Mouse (Mus musculus): ENCODE measurements around the gene Btbd6. TPM values are rescaled to one million over a fixed set of nuclear protein-coding genes. Genes with fewer than 3 reads are reported as not detected.

Btbd6 gene
- polyA plus RNA-seq, 1 experiment from 2014 or later = 23.8 TPM

- Histone ChIP-seq H3K9ac (ENCODE audit: low read length) (no peak overlapping the region), H3K9me3 (ENCODE audit: control insufficient read depth, low read length) (no peaks in the 10 kb centered on the region), H3K4me1 (replicated peaks; ENCODE audit: control insufficient read depth, insufficient read depth, low read length) (no peaks in the 10 kb centered on the region), H3K4me2 (ENCODE audit: low read depth, low read length) (no peak overlapping the region), H3K27me3 (ENCODE audit: control insufficient read depth, insufficient read depth, low read depth, low read length) (no peaks in the 10 kb centered on the region), H3K27ac (ENCODE audit: low read length) (no peak overlapping the region), H3K36me3 (ENCODE audit: control insufficient read depth, insufficient read depth, low read length) (0 out of 2 replicates have a peak, but pooled peaks cover 2% of the 10 kb centered on the region), H3K4me3 (ENCODE audit: low read length) (no peak overlapping the region)
- 69% methylated on average over 4 of the region's 4 CpGs for WGBS
- no peak for ATAC-seq (ENCODE audit: low read depth)
Measured at GRCm38 (mm10) chr12:113023082-113023481, 46.8 kb downstream of the Btbd6 start.

GRCm38 (mm10) chr12:113026557-113026956 is 50.3 kb downstream of the Btbd6 start:
- H3K4me1 ChIP-seq (replicated peaks; ENCODE audit: control insufficient read depth, insufficient read depth, low read length) = no peaks in the 10 kb centered on the region
- no peaks in the 10 kb centered on the region for H3K27me3 ChIP-seq (ENCODE audit: control insufficient read depth, insufficient read depth, low read depth, low read length)
- H3K9me3 ChIP-seq (ENCODE audit: control insufficient read depth, low read length) = no peaks in the 10 kb centered on the region
- no peak overlapping the region for H3K27ac ChIP-seq (ENCODE audit: low read length)
- H3K36me3 ChIP-seq (ENCODE audit: control insufficient read depth, insufficient read depth, low read length) = no peaks in the 10 kb centered on the region
- ATAC-seq (ENCODE audit: low read depth) = no peak
- H3K4me2 ChIP-seq (ENCODE audit: low read depth, low read length) = no peak overlapping the region
- H3K4me3 ChIP-seq (ENCODE audit: low read length) = no peak overlapping the region
- H3K9ac ChIP-seq (ENCODE audit: low read length) = no peak overlapping the region
- WGBS = 92% methylated on average over 1 of the region's 1 CpGs

GRCm38 (mm10) chr12:113027495-113027894 is 51.2 kb downstream of the Btbd6 start:
- no peak overlapping the region for H3K9ac ChIP-seq (ENCODE audit: low read length)
- no peaks in the 10 kb centered on the region for H3K4me1 ChIP-seq (replicated peaks; ENCODE audit: control insufficient read depth, insufficient read depth, low read length)
- WGBS = 88% methylated on average over 2 of the region's 2 CpGs
- H3K36me3 ChIP-seq (ENCODE audit: control insufficient read depth, insufficient read depth, low read length) = no peaks in the 10 kb centered on the region
- no peak overlapping the region for H3K4me2 ChIP-seq (ENCODE audit: low read depth, low read length)
- ATAC-seq (ENCODE audit: low read depth) = no peak
- no peaks in the 10 kb centered on the region for H3K9me3 ChIP-seq (ENCODE audit: control insufficient read depth, low read length)
- no peak overlapping the region for H3K4me3 ChIP-seq (ENCODE audit: low read length)
- H3K27me3 ChIP-seq (ENCODE audit: control insufficient read depth, insufficient read depth, low read depth, low read length) = no peaks in the 10 kb centered on the region
- no peak overlapping the region for H3K27ac ChIP-seq (ENCODE audit: low read length)

GRCm38 (mm10) chr12:113028067-113028466 is 51.8 kb downstream of the Btbd6 start:
- ATAC-seq (ENCODE audit: low read depth) = no peak

More at GRCm38 (mm10) chr12:113028067-113028466, 51.8 kb downstream of the Btbd6 start:
- Histone ChIP-seq H3K9ac (ENCODE audit: low read length) (no peak overlapping the region), H3K4me2 (ENCODE audit: low read depth, low read length) (no peak overlapping the region), H3K9me3 (ENCODE audit: control insufficient read depth, low read length) (no peaks in the 10 kb centered on the region), H3K27me3 (ENCODE audit: control insufficient read depth, insufficient read depth, low read depth, low read length) (no peaks in the 10 kb centered on the region), H3K36me3 (ENCODE audit: control insufficient read depth, insufficient read depth, low read length) (no peaks in the 10 kb centered on the region), H3K4me3 (ENCODE audit: low read length) (no peak overlapping the region), H3K27ac (ENCODE audit: low read length) (no peak overlapping the region), H3K4me1 (replicated peaks; ENCODE audit: control insufficient read depth, insufficient read depth, low read length) (no peaks in the 10 kb centered on the region)
- 73% methylated on average over 5 of the region's 5 CpGs for WGBS

Other genes starting within 250 kb of the Btbd6 start
- 15.0 and 20.3 TPM in 2 replicates for gene Pld4, start 215.8 kb upstream of the Btbd6 start, polyA plus RNA-seq (2015; fragmentation: Nextera tagmentation; extraction: Ambion mirVana)
- 0.84 and 1.4 TPM in 2 replicates for gene Ahnak2, start 173.8 kb upstream of the Btbd6 start, polyA plus RNA-seq (2015; fragmentation: Nextera tagmentation; extraction: Ambion mirVana)
- 9.2 and 9.5 TPM in 2 replicates for gene Clba1, start 167.5 kb upstream of the Btbd6 start, polyA plus RNA-seq (2015; fragmentation: Nextera tagmentation; extraction: Ambion mirVana)
- 105 and 108 TPM in 2 replicates for gene Cdca4, start 147.1 kb upstream of the Btbd6 start, polyA plus RNA-seq (2015; fragmentation: Nextera tagmentation; extraction: Ambion mirVana)
- gene Gpr132, start 108.3 kb upstream of the Btbd6 start, polyA plus RNA-seq (2015; fragmentation: Nextera tagmentation; extraction: Ambion mirVana) = 0.15 and 0.73 TPM in 2 replicates
- 5.6 and 6.5 TPM in 2 replicates for gene Jag2, start 46.7 kb upstream of the Btbd6 start, polyA plus RNA-seq (2015; fragmentation: Nextera tagmentation; extraction: Ambion mirVana)
- 109 and 121 TPM in 2 replicates for gene Nudt14, start 34.4 kb upstream of the Btbd6 start, polyA plus RNA-seq (2015; fragmentation: Nextera tagmentation; extraction: Ambion mirVana)
- 55.5 TPM in 2 replicates for gene Brf1, start 24.2 kb downstream of the Btbd6 start, polyA plus RNA-seq (2015; fragmentation: Nextera tagmentation; extraction: Ambion mirVana)
- 10.5 and 12.2 TPM in 2 replicates for gene Pacs2, start 38.0 kb downstream of the Btbd6 start, polyA plus RNA-seq (2015; fragmentation: Nextera tagmentation; extraction: Ambion mirVana)
- gene Tex22, start 98.0 kb downstream of the Btbd6 start, polyA plus RNA-seq (2015; fragmentation: Nextera tagmentation; extraction: Ambion mirVana) = 0.15 TPM in 1 of 2 replicates, not detected in the other
- 11.2 and 12.2 TPM in 2 replicates for gene Mta1, start 121.8 kb downstream of the Btbd6 start, polyA plus RNA-seq (2015; fragmentation: Nextera tagmentation; extraction: Ambion mirVana)
- gene Crip2, start 163.8 kb downstream of the Btbd6 start, polyA plus RNA-seq (2015; fragmentation: Nextera tagmentation; extraction: Ambion mirVana) = 550 and 593 TPM in 2 replicates
- gene Crip1, start 169.8 kb downstream of the Btbd6 start, polyA plus RNA-seq (2015; fragmentation: Nextera tagmentation; extraction: Ambion mirVana) = 565 and 642 TPM in 2 replicates
- 31.4 and 34.5 TPM in 2 replicates for gene Tedc1, start 179.9 kb downstream of the Btbd6 start, polyA plus RNA-seq (2015; fragmentation: Nextera tagmentation; extraction: Ambion mirVana)
- 4.7 and 5.8 TPM in 2 replicates for gene Tmem121, start 209.4 kb downstream of the Btbd6 start, polyA plus RNA-seq (2015; fragmentation: Nextera tagmentation; extraction: Ambion mirVana)